Mouse (Mus musculus): ENCODE data around the gene Fjx1. TPM values are rescaled to one million over a fixed set of nuclear protein-coding genes. Genes with fewer than 3 reads are reported as not detected.

Fjx1 gene
- polyA plus RNA-seq, 1 experiment from 2014 or later: 21.7 TPM

GRCm38 (mm10) chr2:102437357-102438030 is 14.8 kb downstream of the Fjx1 start:
- Histone ChIP-seq H3K4me3 (ENCODE audit: low read depth, low read length) (no peak overlapping the region), H3K27ac (ENCODE audit: low read depth, low read length) (no peak overlapping the region), H3K27me3 (replicated peaks; ENCODE audit: control insufficient read depth, insufficient read depth, low read length) (no peaks in the 10 kb centered on the region), H3K9ac (ENCODE audit: low read length) (no peak overlapping the region), H3K4me1 (ENCODE audit: control insufficient read depth, insufficient read depth, low read length) (no peaks in the 10 kb centered on the region), H3K4me2 (ENCODE audit: low read length) (no peak overlapping the region), H3K9me3 (replicated peaks; ENCODE audit: control insufficient read depth, low read length) (no peaks in the 10 kb centered on the region), H3K36me3 (ENCODE audit: control insufficient read depth, insufficient read depth, low read length) (no peaks in the 10 kb centered on the region)
- DNase-seq (ENCODE audit: low spot score) (no peak), ATAC-seq (no peak)
- 19% methylated on average over 8 of the region's 8 CpGs for WGBS

- Histone ChIP-seq H3K4me1 (ENCODE audit: control insufficient read depth, insufficient read depth, low read length) (no peaks in the 10 kb centered on the region), H3K4me2 (ENCODE audit: low read length) (no peak overlapping the region), H3K9ac (ENCODE audit: low read length) (no peak overlapping the region), H3K27me3 (replicated peaks; ENCODE audit: control insufficient read depth, insufficient read depth, low read length) (no peaks in the 10 kb centered on the region), H3K4me3 (ENCODE audit: low read depth, low read length) (no peak overlapping the region), H3K27ac (ENCODE audit: low read depth, low read length) (no peak overlapping the region), H3K9me3 (replicated peaks; ENCODE audit: control insufficient read depth, low read length) (no peaks in the 10 kb centered on the region), H3K36me3 (ENCODE audit: control insufficient read depth, insufficient read depth, low read length) (no peaks in the 10 kb centered on the region)
- 94% methylated on average over 1 of the region's 1 CpGs for WGBS
- DNase-seq (ENCODE audit: low spot score): no peak
- ATAC-seq: no peak
Observed at GRCm38 (mm10) chr2:102433879-102434278, 18.4 kb downstream of the Fjx1 start.

- Histone ChIP-seq H3K4me1 (ENCODE audit: control insufficient read depth, insufficient read depth, low read length) (no peaks in the 10 kb centered on the region), H3K9me3 (replicated peaks; ENCODE audit: control insufficient read depth, low read length) (no peaks in the 10 kb centered on the region)
- ATAC-seq: no peak
Observed at GRCm38 (mm10) chr2:102431084-102431483, 21.2 kb downstream of the Fjx1 start.

GRCm38 (mm10) chr2:102427974-102428373 is 24.3 kb downstream of the Fjx1 start:
- H3K9ac ChIP-seq (ENCODE audit: low read length): no peak overlapping the region
- no peak for DNase-seq (ENCODE audit: low spot score)

More at GRCm38 (mm10) chr2:102431084-102431483, 21.2 kb downstream of the Fjx1 start:
- no peak for DNase-seq (ENCODE audit: low spot score)
- H3K9ac ChIP-seq (ENCODE audit: low read length): no peak overlapping the region
- H3K4me2 ChIP-seq (ENCODE audit: low read length): no peak overlapping the region
- no peak overlapping the region for H3K27ac ChIP-seq (ENCODE audit: low read depth, low read length)
- WGBS: 58% methylated on average over 4 of the region's 4 CpGs
- H3K36me3 ChIP-seq (ENCODE audit: control insufficient read depth, insufficient read depth, low read length): no peaks in the 10 kb centered on the region
- H3K27me3 ChIP-seq (replicated peaks; ENCODE audit: control insufficient read depth, insufficient read depth, low read length): no peaks in the 10 kb centered on the region
- no peak overlapping the region for H3K4me3 ChIP-seq (ENCODE audit: low read depth, low read length)

GRCm38 (mm10) chr2:102426434-102426833 is 25.9 kb downstream of the Fjx1 start:
- Histone ChIP-seq H3K27ac (ENCODE audit: low read depth, low read length) (no peak overlapping the region), H3K9ac (ENCODE audit: low read length) (no peak overlapping the region), H3K27me3 (replicated peaks; ENCODE audit: control insufficient read depth, insufficient read depth, low read length) (no peaks in the 10 kb centered on the region), H3K4me1 (ENCODE audit: control insufficient read depth, insufficient read depth, low read length) (no peaks in the 10 kb centered on the region), H3K9me3 (replicated peaks; ENCODE audit: control insufficient read depth, low read length) (no peaks in the 10 kb centered on the region), H3K4me3 (ENCODE audit: low read depth, low read length) (no peak overlapping the region), H3K4me2 (ENCODE audit: low read length) (no peak overlapping the region), H3K36me3 (ENCODE audit: control insufficient read depth, insufficient read depth, low read length) (no peaks in the 10 kb centered on the region)
- DNase-seq (ENCODE audit: low spot score) (no peak), ATAC-seq (no peak)
- WGBS: 72% methylated on average over 3 of the region's 3 CpGs

More at GRCm38 (mm10) chr2:102427974-102428373, 24.3 kb downstream of the Fjx1 start:
- H3K36me3 ChIP-seq (ENCODE audit: control insufficient read depth, insufficient read depth, low read length): no peaks in the 10 kb centered on the region
- no peak overlapping the region for H3K4me3 ChIP-seq (ENCODE audit: low read depth, low read length)
- ATAC-seq: no peak
- no peak overlapping the region for H3K27ac ChIP-seq (ENCODE audit: low read depth, low read length)
- no peaks in the 10 kb centered on the region for H3K9me3 ChIP-seq (replicated peaks; ENCODE audit: control insufficient read depth, low read length)
- H3K4me1 ChIP-seq (ENCODE audit: control insufficient read depth, insufficient read depth, low read length): no peaks in the 10 kb centered on the region
- H3K4me2 ChIP-seq (ENCODE audit: low read length): no peak overlapping the region
- no peaks in the 10 kb centered on the region for H3K27me3 ChIP-seq (replicated peaks; ENCODE audit: control insufficient read depth, insufficient read depth, low read length)

- 88% methylated on average over 14 of the region's 14 CpGs for WGBS
- Histone ChIP-seq H3K4me2 (ENCODE audit: low read length) (no peak overlapping the region), H3K4me1 (ENCODE audit: control insufficient read depth, insufficient read depth, low read length) (no peaks in the 10 kb centered on the region), H3K9me3 (replicated peaks; ENCODE audit: control insufficient read depth, low read length) (no peaks in the 10 kb centered on the region), H3K27ac (ENCODE audit: low read depth, low read length) (no peak overlapping the region), H3K36me3 (ENCODE audit: control insufficient read depth, insufficient read depth, low read length) (no peaks in the 10 kb centered on the region), H3K4me3 (ENCODE audit: low read depth, low read length) (no peak overlapping the region), H3K9ac (ENCODE audit: low read length) (no peak overlapping the region), H3K27me3 (replicated peaks; ENCODE audit: control insufficient read depth, insufficient read depth, low read length) (no peaks in the 10 kb centered on the region)
- DNase-seq (ENCODE audit: low spot score) (no peak), ATAC-seq (no peak)
Observed at GRCm38 (mm10) chr2:102416149-102416743, 36.1 kb downstream of the Fjx1 start.

- 87% methylated on average over 2 of the region's 2 CpGs for WGBS
- H3K27me3 ChIP-seq (replicated peaks; ENCODE audit: control insufficient read depth, insufficient read depth, low read length): no peaks in the 10 kb centered on the region
Observed at GRCm38 (mm10) chr2:102412738-102413137, 39.6 kb downstream of the Fjx1 start.

GRCm38 (mm10) chr2:102410615-102411014 is 41.7 kb downstream of the Fjx1 start:
- DNase-seq (ENCODE audit: low spot score) (no peak), ATAC-seq (no peak)
- H3K4me3 ChIP-seq (ENCODE audit: low read depth, low read length): no peak overlapping the region
- no peak overlapping the region for H3K27ac ChIP-seq (ENCODE audit: low read depth, low read length)
- no peaks in the 10 kb centered on the region for H3K9me3 ChIP-seq (replicated peaks; ENCODE audit: control insufficient read depth, low read length)
- H3K27me3 ChIP-seq (replicated peaks; ENCODE audit: control insufficient read depth, insufficient read depth, low read length): no peaks in the 10 kb centered on the region
- H3K4me1 ChIP-seq (ENCODE audit: control insufficient read depth, insufficient read depth, low read length): peaks cover 19% of the 10 kb centered on the region
- 90% methylated on average over 4 of the region's 4 CpGs for WGBS
- no peak overlapping the region for H3K9ac ChIP-seq (ENCODE audit: low read length)
- no peaks in the 10 kb centered on the region for H3K36me3 ChIP-seq (ENCODE audit: control insufficient read depth, insufficient read depth, low read length)
- H3K4me2 ChIP-seq (ENCODE audit: low read length): no peak overlapping the region

More at GRCm38 (mm10) chr2:102412738-102413137, 39.6 kb downstream of the Fjx1 start:
- H3K9me3 ChIP-seq (replicated peaks; ENCODE audit: control insufficient read depth, low read length): no peaks in the 10 kb centered on the region
- no peak overlapping the region for H3K4me3 ChIP-seq (ENCODE audit: low read depth, low read length)
- no peak overlapping the region for H3K27ac ChIP-seq (ENCODE audit: low read depth, low read length)
- no peak overlapping the region for H3K9ac ChIP-seq (ENCODE audit: low read length)
- no peaks in the 10 kb centered on the region for H3K36me3 ChIP-seq (ENCODE audit: control insufficient read depth, insufficient read depth, low read length)
- no peak overlapping the region for H3K4me2 ChIP-seq (ENCODE audit: low read length)
- DNase-seq (ENCODE audit: low spot score) (no peak), ATAC-seq (no peak)
- 0 out of 2 replicates have a peak, but pooled peaks cover 4% of the 10 kb centered on the region for H3K4me1 ChIP-seq (ENCODE audit: control insufficient read depth, insufficient read depth, low read length)

- no peaks in the 10 kb centered on the region for H3K36me3 ChIP-seq (ENCODE audit: control insufficient read depth, insufficient read depth, low read length)
- H3K4me1 ChIP-seq (ENCODE audit: control insufficient read depth, insufficient read depth, low read length): peaks cover 19% of the 10 kb centered on the region
- H3K4me2 ChIP-seq (ENCODE audit: low read length): no peak overlapping the region
- no peak overlapping the region for H3K27ac ChIP-seq (ENCODE audit: low read depth, low read length)
- no peaks in the 10 kb centered on the region for H3K9me3 ChIP-seq (replicated peaks; ENCODE audit: control insufficient read depth, low read length)
- WGBS: 90% methylated on average over 3 of the region's 3 CpGs
- no peak overlapping the region for H3K9ac ChIP-seq (ENCODE audit: low read length)
- H3K27me3 ChIP-seq (replicated peaks; ENCODE audit: control insufficient read depth, insufficient read depth, low read length): no peaks in the 10 kb centered on the region
- H3K4me3 ChIP-seq (ENCODE audit: low read depth, low read length): no peak overlapping the region
- ATAC-seq (no peak), DNase-seq (ENCODE audit: low spot score) (no peak)
Observed at GRCm38 (mm10) chr2:102409741-102410140, 42.6 kb downstream of the Fjx1 start.
